Mouse (Mus musculus) CD4-positive, CD25-positive, alpha-beta regulatory T cell, adult 4 months (primary cell): ENCODE measurements around the gene Btbd35f11. TPM values are rescaled to one million over a fixed set of nuclear protein-coding genes. Genes with fewer than 3 reads are reported as not detected.
"Not testable (repeated sequence)": the region's sequence is repeated elsewhere in the genome, so short reads cannot be mapped to it uniquely, and the experiment has no call there.

Experiments
- ATAC-seq: one replicate; pipeline ENCODE4 v1.8.0; 2017
- polyA plus RNA-seq, 2 experiments: library from polyadenylated mRNA; unstranded; fragments of 100-300 nt; shearing (Covaris generic); gene quantifications; one replicate each; pipeline ENCODE4 v1.2.1; 2017

The Btbd35f11 gene
- polyA plus RNA-seq, result not detected

- not testable (repeated sequence) for ATAC-seq
Observed at GRCm38 (mm10) chrX:3443590-3443989, at the start of gene Btbd35f11. Gene Btbd35f11, minus strand, starts transcription at chrX:3443690.

DNA sequence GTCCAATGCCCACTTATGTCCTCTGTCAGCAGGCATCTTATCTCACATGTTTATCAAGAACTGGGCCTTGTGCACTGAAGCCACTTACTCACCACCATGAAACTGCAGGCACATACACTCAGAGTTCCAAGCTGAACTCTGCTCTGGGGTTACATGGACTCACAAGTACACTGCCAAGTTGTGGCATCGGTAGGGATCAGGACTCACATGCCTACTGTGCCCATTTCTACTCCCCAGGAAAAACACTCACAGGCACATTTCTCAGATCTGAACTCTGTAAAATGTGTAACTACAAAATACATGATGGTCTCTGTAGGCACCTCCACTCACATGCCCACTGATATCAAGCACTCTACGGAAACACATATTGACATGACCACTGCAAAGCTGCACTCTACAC, 33.5 kb downstream of the Btbd35f11 start:
- ATAC-seq, result not testable (repeated sequence)

Other genes with a start within 250 kb of the Btbd35f11 start
- gene Btbd35f24, start 247.9 kb downstream of the Btbd35f11 start, polyA plus RNA-seq, result not detected